Mouse (Mus musculus): ENCODE data around the gene Rhox4b. TPM values are rescaled to one million over a fixed set of nuclear protein-coding genes. Genes with fewer than 3 reads are reported as not detected.
"Not testable (repeated sequence)": the region's sequence is repeated elsewhere in the genome, so short reads cannot be mapped to it uniquely, and the experiment has no call there.

Rhox4b gene
- polyA plus RNA-seq (2015; fragmentation: Nextera tagmentation; extraction: Ambion mirVana) = not detected in 2 replicates

DNA sequence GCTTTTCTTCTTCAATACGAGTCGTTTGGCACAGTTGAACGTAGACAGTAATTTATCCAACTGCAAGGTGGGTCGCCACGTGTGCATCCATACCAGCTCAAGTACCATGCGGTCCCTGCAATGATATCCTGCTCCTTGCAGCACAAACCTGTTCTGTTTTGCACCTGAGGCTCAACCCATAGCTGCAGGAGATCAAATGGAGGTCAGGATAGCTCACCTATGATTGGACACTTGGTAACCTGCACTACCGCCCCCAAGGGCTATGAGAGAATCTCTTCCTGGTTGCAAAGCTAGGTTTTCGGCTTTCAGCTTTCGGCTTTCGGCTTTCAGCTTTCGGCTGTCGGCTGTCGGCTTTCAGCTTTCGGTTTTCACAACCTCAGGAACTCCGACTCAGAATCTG is at the start of gene Rhox4b:
TSS of gene Rhox4b (plus strand) at position 301 of the 400 bp plus-strand sequence.
- H3K4me1 ChIP-seq; H3K9me3 ChIP-seq (replicated peaks); H3K27ac ChIP-seq; H3K4me2 ChIP-seq; H3K27me3 ChIP-seq; H3K36me3 ChIP-seq; H3K4me3 ChIP-seq (replicated peaks); ATAC-seq (replicated peaks; ENCODE audit: low FRiP score); H3K9ac ChIP-seq: not testable (repeated sequence)
- 90% methylated on average over 14 of the region's 15 CpGs for WGBS

DNA sequence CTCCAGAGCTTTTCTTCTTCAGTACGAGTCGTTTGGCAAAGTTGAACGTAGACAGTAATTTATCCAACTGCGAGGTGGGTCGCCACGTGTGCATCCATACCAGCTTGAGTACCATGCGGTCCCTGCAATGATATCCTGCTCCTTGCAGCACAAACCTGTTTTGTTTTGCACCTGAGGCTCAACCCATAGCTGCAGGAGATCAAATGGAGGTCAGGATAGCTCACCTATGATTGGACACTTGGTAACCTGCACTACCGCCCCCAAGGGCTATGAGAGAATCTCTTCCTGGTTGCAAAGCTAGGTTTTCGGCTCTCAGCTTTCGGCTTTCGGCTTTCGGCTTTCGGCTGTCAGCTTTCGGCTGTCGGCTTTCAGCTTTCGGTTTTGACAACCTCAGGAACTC is 41.7 kb upstream of the Rhox4b start, which contains the start of gene Rhox4a2:
TSS of gene Rhox4a2 (plus strand) at position 301 of the 400 bp plus-strand sequence.
- not testable (repeated sequence) for H3K9me3 ChIP-seq (replicated peaks); H3K27ac ChIP-seq; H3K4me1 ChIP-seq; ATAC-seq (replicated peaks; ENCODE audit: low FRiP score); H3K27me3 ChIP-seq; H3K36me3 ChIP-seq; H3K9ac ChIP-seq; H3K4me2 ChIP-seq; H3K4me3 ChIP-seq (replicated peaks)
- 97% methylated on average over 9 of the region's 16 CpGs for WGBS

DNA sequence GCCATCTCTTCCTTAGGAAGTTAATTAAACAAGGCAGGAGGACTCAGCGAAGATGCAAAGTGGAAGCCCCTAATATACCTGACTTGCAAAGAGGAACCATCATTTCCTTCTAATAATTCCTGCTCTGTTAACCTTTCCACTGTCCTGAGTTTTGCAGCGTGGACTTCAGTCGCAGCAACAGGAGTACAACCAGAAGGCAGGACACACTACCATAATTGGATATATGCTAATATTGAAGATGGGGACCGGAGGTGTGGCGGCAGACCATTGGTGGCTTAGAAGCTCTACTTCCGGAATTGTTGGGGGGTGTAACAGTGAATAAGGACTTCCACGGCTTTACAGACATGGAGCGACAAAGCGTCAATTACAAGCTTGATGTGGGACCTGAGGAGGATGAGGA is 20.5 kb upstream of the Rhox4b start, which contains the start of gene Rhox2b:
TSS of gene Rhox2b (plus strand) at position 301 of the 400 bp plus-strand sequence.
- H3K9me3 ChIP-seq (replicated peaks); H3K27ac ChIP-seq; H3K27me3 ChIP-seq; H3K9ac ChIP-seq; H3K36me3 ChIP-seq; H3K4me2 ChIP-seq; ATAC-seq (replicated peaks; ENCODE audit: low FRiP score); H3K4me1 ChIP-seq; H3K4me3 ChIP-seq (replicated peaks): not testable (repeated sequence)
- WGBS = no CpG with 5 or more reads among the region's 9 CpGs

DNA sequence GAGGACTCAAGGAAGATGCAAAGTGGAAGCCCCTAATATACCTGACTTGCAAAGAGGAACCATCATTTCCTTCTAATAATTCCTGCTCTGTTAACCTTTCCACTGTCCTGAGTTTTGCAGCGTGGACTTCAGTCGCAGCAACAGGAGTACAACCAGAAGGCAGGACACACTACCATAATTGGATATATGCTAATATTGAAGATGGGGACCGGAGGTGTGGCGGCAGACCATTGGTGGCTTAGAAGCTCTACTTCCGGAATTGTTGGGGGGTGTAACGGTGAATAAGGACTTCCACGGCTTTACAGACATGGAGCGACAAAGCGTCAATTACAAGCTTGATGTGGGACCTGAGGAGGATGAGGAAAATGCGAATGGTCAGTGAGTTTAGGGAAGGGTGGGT is 21.1 kb downstream of the Rhox4b start, which contains the start of gene Rhox2c:
TSS of gene Rhox2c (plus strand) at position 301 of the 400 bp plus-strand sequence.
- 96% methylated on average over 8 of the region's 10 CpGs for WGBS
- H3K36me3 ChIP-seq; H3K4me1 ChIP-seq; H3K4me3 ChIP-seq (replicated peaks); H3K9ac ChIP-seq; ATAC-seq (replicated peaks; ENCODE audit: low FRiP score); H3K27ac ChIP-seq; H3K9me3 ChIP-seq (replicated peaks); H3K27me3 ChIP-seq; H3K4me2 ChIP-seq: not testable (repeated sequence)

DNA sequence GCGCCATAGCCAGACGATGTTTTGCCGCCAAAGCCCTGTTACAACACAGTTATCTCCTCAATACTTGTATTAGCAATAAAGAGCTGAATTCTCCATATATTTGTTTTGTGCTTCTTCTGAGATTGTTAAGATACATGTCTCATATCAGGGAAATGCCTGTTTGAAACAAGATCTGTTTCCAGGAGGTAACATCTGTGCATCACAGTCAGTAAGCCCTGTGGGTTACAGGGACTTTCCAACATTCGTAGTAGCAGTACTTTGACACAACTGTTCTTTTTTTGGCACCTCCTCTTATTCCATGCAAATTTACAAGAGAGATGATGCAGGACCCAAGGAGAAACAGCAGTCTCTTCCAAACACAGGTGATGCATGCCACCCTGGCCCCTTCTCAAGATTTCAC is 26.0 kb downstream of the Rhox4b start, which contains the start of gene Rhox3c:
TSS of gene Rhox3c (plus strand) at position 301 of the 400 bp plus-strand sequence.
- not testable (repeated sequence) for ATAC-seq (replicated peaks; ENCODE audit: low FRiP score)

DNA sequence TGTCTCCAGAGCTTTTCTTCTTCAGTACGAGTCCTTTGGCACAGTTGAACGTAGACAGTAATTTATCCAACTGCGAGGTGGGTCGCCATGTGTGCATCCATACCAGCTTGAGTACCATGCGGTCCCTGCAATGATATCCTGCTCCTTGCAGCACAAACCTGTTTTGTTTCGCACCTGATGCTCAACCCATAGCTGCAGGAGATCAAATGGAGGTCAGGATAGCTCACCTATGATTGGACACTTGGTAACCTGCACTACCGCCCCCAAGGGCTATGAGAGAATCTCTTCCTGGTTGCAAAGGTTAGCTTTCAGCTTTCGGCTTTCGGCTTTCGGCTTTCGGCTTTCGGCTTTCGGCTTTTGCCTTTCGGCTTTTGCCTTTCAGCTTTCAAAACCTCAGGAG is 47.7 kb downstream of the Rhox4b start, which contains the start of gene Rhox4c:
TSS of gene Rhox4c (plus strand) at position 301 of the 400 bp plus-strand sequence.
- not testable (repeated sequence) for H3K27me3 ChIP-seq; H3K36me3 ChIP-seq; H3K27ac ChIP-seq; H3K9me3 ChIP-seq (replicated peaks); H3K4me1 ChIP-seq; H3K4me3 ChIP-seq (replicated peaks); H3K4me2 ChIP-seq; H3K9ac ChIP-seq; ATAC-seq (replicated peaks; ENCODE audit: low FRiP score)
- WGBS = 92% methylated on average over 14 of the region's 14 CpGs

More for the DNA sequence above, 26.0 kb downstream of the Rhox4b start, which contains the start of gene Rhox3c:
- not testable (repeated sequence) for H3K9me3 ChIP-seq (replicated peaks); H3K9ac ChIP-seq; H3K4me1 ChIP-seq; H3K4me3 ChIP-seq (replicated peaks); H3K27me3 ChIP-seq; H3K36me3 ChIP-seq; H3K4me2 ChIP-seq; H3K27ac ChIP-seq
- WGBS = 86% methylated on average over 3 of the region's 4 CpGs

Other genes with a start within 250 kb of the Rhox4b start
- gene Ndufa1, start 241.3 kb upstream of the Rhox4b start, polyA plus RNA-seq (2015; fragmentation: Nextera tagmentation; extraction: Ambion mirVana) = 432 and 490 TPM in 2 replicates
- 8.9 TPM in 2 replicates for gene Rnf113a1, start 241.2 kb upstream of the Rhox4b start, polyA plus RNA-seq (2015; fragmentation: Nextera tagmentation; extraction: Ambion mirVana)
- not detected in 2 replicates for gene Gm9, start 221.5 kb upstream of the Rhox4b start, polyA plus RNA-seq (2015; fragmentation: Nextera tagmentation; extraction: Ambion mirVana)
- gene Rhox1, start 210.2 kb upstream of the Rhox4b start, polyA plus RNA-seq (2015; fragmentation: Nextera tagmentation; extraction: Ambion mirVana) = not detected in 2 replicates
- gene Rhox2a, start 187.5 kb upstream of the Rhox4b start, polyA plus RNA-seq (2015; fragmentation: Nextera tagmentation; extraction: Ambion mirVana) = not detected in 2 replicates
- gene Rhox3a, start 182.6 kb upstream of the Rhox4b start, polyA plus RNA-seq (2015; fragmentation: Nextera tagmentation; extraction: Ambion mirVana) = not detected in 2 replicates
- not detected in 2 replicates for gene Rhox4a, start 167.2 kb upstream of the Rhox4b start, polyA plus RNA-seq (2015; fragmentation: Nextera tagmentation; extraction: Ambion mirVana)
- not detected in 2 replicates for gene Rhox3a2, start 52.5 kb upstream of the Rhox4b start, polyA plus RNA-seq (2015; fragmentation: Nextera tagmentation; extraction: Ambion mirVana)
- gene Rhox4a2, start 41.6 kb upstream of the Rhox4b start, polyA plus RNA-seq (2015; fragmentation: Nextera tagmentation; extraction: Ambion mirVana) = not detected in 2 replicates
- not detected in 2 replicates for gene Rhox2b, start 20.4 kb upstream of the Rhox4b start, polyA plus RNA-seq (2015; fragmentation: Nextera tagmentation; extraction: Ambion mirVana)
- gene Rhox2c, start 21.2 kb downstream of the Rhox4b start, polyA plus RNA-seq (2015; fragmentation: Nextera tagmentation; extraction: Ambion mirVana) = not detected in 2 replicates
- gene Rhox3c, start 26.1 kb downstream of the Rhox4b start, polyA plus RNA-seq (2015; fragmentation: Nextera tagmentation; extraction: Ambion mirVana) = not detected in 2 replicates
- gene Rhox4c, start 47.8 kb downstream of the Rhox4b start, polyA plus RNA-seq (2015; fragmentation: Nextera tagmentation; extraction: Ambion mirVana) = not detected in 2 replicates
- not detected in 2 replicates for gene Rhox2d, start 60.9 kb downstream of the Rhox4b start, polyA plus RNA-seq (2015; fragmentation: Nextera tagmentation; extraction: Ambion mirVana)
- gene Rhox4d, start 81.9 kb downstream of the Rhox4b start, polyA plus RNA-seq (2015; fragmentation: Nextera tagmentation; extraction: Ambion mirVana) = not detected in 2 replicates
- not detected in 2 replicates for gene Rhox2e, start 98.0 kb downstream of the Rhox4b start, polyA plus RNA-seq (2015; fragmentation: Nextera tagmentation; extraction: Ambion mirVana)
- not detected in 2 replicates for gene Rhox3e, start 109.5 kb downstream of the Rhox4b start, polyA plus RNA-seq (2015; fragmentation: Nextera tagmentation; extraction: Ambion mirVana)
- not detected in 2 replicates for gene Rhox4e, start 124.9 kb downstream of the Rhox4b start, polyA plus RNA-seq (2015; fragmentation: Nextera tagmentation; extraction: Ambion mirVana)
- gene Rhox2f, start 138.9 kb downstream of the Rhox4b start, polyA plus RNA-seq (2015; fragmentation: Nextera tagmentation; extraction: Ambion mirVana) = not detected in 2 replicates
- gene Rhox3f, start 148.5 kb downstream of the Rhox4b start, polyA plus RNA-seq (2015; fragmentation: Nextera tagmentation; extraction: Ambion mirVana) = not detected in 2 replicates
- gene Rhox4f, start 175.2 kb downstream of the Rhox4b start, polyA plus RNA-seq (2015; fragmentation: Nextera tagmentation; extraction: Ambion mirVana) = not detected in 2 replicates
- gene Rhox3g, start 196.1 kb downstream of the Rhox4b start, polyA plus RNA-seq (2015; fragmentation: Nextera tagmentation; extraction: Ambion mirVana) = not detected in 2 replicates
- not detected in 2 replicates for gene Rhox2g, start 211.0 kb downstream of the Rhox4b start, polyA plus RNA-seq (2015; fragmentation: Nextera tagmentation; extraction: Ambion mirVana)
- gene Rhox4g, start 218.8 kb downstream of the Rhox4b start, polyA plus RNA-seq (2015; fragmentation: Nextera tagmentation; extraction: Ambion mirVana) = not detected in 2 replicates
- gene Rhox3h, start 236.3 kb downstream of the Rhox4b start, polyA plus RNA-seq (2015; fragmentation: Nextera tagmentation; extraction: Ambion mirVana) = not detected in 2 replicates
- not detected in 2 replicates for gene Rhox2h, start 240.8 kb downstream of the Rhox4b start, polyA plus RNA-seq (2015; fragmentation: Nextera tagmentation; extraction: Ambion mirVana)